Comparison of ENCODE assay signal across 30 mouse cellular contexts in the genomic region with DNA sequence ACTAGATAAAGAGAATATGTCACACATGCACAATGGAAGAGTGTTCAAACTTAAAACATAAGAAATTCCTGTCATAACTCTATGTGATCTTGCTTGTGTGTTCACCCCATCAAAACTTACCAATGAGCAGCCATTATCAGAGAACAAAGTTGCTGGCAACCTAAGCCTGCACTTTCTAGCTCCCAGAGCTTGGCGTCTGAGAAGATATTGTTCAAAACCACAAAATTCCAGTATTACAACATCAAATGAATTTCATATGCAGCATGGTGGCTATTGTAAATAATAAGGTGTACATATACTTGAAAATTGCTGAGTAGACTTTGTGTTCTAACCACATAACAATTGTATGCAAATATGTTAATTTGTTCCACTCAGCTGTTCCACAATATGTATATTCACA. TPM values are rescaled to one million over a fixed set of nuclear protein-coding genes. Genes with fewer than 3 reads are reported as not detected.
"Had no signal": no experiment of that assay in that cellular context is flagged by ENCODE, and none has a peak within 500 bp of the region (broad histone marks: within the 10 kb centered on the region; RNA-seq: fewer than 3 reads in every experiment).

No protein-coding gene starts in this region.

- H3K4me1 ChIP-seq: heart, embryonic 12.5 days; heart, embryonic 13.5 days; hindbrain, embryonic 10.5 days; hindbrain, embryonic 12.5 days; hindbrain, embryonic 13.5 days; hindbrain, embryonic 15.5 days; intestine, embryonic 15.5 days; kidney, embryonic 15.5 days had no signal

- H3K4me3 ChIP-seq: heart, embryonic 12.5 days; heart, embryonic 13.5 days; heart, embryonic 15.5 days; hindbrain, embryonic 10.5 days; hindbrain, embryonic 12.5 days; hindbrain, embryonic 13.5 days; hindbrain, embryonic 15.5 days; intestine, embryonic 15.5 days; kidney, embryonic 15.5 days; layer of hippocampus, adult 2 months; left cerebral cortex, adult 2 months had no signal

- H3K27ac ChIP-seq: heart, embryonic 13.5 days; heart, embryonic 15.5 days; hindbrain, embryonic 10.5 days; hindbrain, embryonic 12.5 days; hindbrain, embryonic 13.5 days; hindbrain, embryonic 14.5 days; hindbrain, embryonic 15.5 days; hindbrain, postnatal 0 days; intestine, embryonic 15.5 days; kidney, embryonic 15.5 days; kidney, postnatal 0 days; layer of hippocampus, adult 2 months; left cerebral cortex, adult 2 months had no signal

- H3K27me3 ChIP-seq: heart, embryonic 12.5 days; heart, embryonic 13.5 days; heart, embryonic 15.5 days; hindbrain, embryonic 12.5 days; hindbrain, embryonic 13.5 days; hindbrain, embryonic 15.5 days; intestine, embryonic 15.5 days; kidney, embryonic 15.5 days had no signal

- H3K36me3 ChIP-seq: heart, embryonic 12.5 days; heart, embryonic 13.5 days; heart, embryonic 15.5 days; hindbrain, embryonic 10.5 days; hindbrain, embryonic 12.5 days; hindbrain, embryonic 13.5 days; hindbrain, embryonic 15.5 days; intestine, embryonic 15.5 days; kidney, embryonic 15.5 days had no signal

- DNase-seq: heart, postnatal 10 days; heart, postnatal 14 days; heart, postnatal 36 days; heart, postnatal 4 days; kidney, adult 11 months; kidney, adult 18-20 months; kidney, adult 8-10 months; kidney, adult 9 months; kidney, postnatal 10 days; kidney, postnatal 14 days; kidney, postnatal 25 days; kidney, postnatal 36 days; kidney, postnatal 4 days; layer of hippocampus, adult 9-11 months; layer of hippocampus, postnatal 36 days had no signal

RNA-seq across cellular contexts. Expression of gene Pdk4, which starts 6.7 kb away (rescaled TPM):
- polyA plus RNA-seq: inflammation-experienced regulatory T-cells, adult 6 months had no signal
